Mouse (Mus musculus): ENCODE measurements around the gene Vasp.

The Vasp gene

DNA sequence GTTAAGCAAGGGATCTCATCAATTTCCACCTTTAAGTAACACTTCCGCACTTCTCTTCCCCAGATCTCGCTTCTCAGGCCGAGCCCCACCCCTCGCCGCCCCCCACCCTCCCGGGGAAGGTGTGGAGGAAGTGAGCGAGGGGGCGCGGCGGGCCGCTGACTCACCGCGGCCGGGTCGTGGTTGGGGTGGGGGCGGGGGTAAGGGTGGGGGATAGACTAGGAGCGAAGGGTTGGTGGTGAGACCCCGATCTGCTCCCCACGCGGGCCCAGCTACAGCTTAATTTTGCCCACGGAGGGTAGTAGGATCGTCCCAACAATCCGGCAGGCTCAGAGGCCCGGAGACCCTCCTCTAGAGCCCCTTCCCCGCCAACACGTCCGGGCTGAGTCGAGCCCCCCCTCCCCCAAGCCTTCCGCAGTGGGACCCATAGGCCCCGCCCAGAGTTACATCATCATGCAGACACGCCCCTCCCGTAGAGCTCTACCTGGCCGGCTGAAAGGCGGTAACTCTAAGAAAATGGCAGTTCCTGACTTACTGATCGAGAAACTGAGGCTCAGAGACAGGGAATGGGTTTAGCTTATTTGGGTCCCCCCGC, 652 bp upstream of the Vasp start:
- in situ Hi-C loops (cut with MseI, MboI) = no loop called here

DNA sequence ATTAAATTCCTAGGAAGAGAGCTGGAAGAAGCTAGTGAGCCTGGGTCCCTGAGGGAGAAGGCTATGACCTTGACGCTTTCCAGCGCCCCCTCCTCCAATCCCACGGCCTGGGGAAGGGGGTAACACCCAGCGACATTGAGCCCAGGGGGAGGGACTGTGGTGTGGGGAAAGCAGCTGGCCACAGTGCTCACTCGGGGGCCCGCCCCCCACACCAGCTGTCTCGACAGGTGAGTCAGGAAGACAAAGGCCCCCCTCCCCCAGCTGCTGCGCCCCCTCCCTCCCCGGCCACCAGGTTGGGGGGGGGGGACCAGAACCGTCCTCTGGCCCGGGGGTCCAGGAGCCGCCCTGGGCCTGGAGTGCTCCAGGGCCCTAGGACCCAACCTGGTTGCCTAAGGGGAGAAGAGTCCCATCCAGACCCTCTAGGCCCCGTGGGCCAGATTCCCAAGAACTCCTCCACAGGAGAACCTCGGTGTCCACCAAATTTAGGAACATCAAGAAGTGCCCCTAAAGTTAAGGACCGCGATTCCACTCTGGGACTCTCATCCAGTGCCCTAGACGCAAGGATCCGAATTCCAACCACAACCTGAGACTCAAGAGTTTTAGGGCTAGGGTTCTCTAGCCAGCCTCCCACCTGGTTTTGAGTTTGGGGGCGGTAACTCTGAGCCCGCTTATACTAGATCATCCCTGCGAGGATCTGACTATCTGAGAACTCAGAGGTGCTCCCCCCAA, 944 bp downstream of the Vasp start:
- in situ Hi-C loops (cut with MseI, MboI) = no loop called here

DNA sequence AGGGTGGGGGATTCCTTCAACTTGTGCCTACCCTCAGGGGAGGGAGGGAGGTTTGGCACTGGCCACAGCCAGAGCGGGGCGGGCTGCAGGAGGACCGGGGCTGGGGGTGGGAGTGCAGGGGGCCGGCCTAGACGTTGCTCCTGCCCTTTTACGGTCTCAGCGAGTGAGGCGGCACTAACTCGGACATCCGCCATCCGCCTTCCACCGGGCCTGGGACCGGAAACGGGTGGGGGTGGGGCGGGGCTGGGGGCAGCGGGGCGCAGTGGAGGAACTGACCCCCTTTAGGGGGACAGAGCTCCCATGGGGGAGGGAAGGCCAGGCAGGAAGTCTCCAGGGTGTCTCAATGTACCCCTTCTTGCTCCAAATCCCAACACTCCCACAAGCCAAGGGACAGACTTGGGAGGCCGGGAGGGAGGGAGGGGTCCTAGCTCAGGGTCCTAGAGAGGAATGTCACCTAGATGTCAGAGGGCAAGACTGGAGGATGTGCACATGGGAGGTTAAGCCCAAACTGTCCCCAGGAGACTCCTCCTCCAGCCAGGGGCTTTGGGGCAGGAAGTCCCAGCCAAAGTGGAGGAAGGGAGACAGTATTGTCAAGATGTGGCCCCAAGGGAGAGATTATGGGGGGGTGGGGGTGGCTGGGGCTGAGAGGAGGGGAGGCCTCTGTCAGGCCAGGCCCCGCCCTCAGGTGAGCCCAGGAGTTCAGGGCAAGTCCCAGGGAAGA, 1.7 kb downstream of the Vasp start:
- in situ Hi-C loops (cut with MseI, MboI) = no loop called here

DNA sequence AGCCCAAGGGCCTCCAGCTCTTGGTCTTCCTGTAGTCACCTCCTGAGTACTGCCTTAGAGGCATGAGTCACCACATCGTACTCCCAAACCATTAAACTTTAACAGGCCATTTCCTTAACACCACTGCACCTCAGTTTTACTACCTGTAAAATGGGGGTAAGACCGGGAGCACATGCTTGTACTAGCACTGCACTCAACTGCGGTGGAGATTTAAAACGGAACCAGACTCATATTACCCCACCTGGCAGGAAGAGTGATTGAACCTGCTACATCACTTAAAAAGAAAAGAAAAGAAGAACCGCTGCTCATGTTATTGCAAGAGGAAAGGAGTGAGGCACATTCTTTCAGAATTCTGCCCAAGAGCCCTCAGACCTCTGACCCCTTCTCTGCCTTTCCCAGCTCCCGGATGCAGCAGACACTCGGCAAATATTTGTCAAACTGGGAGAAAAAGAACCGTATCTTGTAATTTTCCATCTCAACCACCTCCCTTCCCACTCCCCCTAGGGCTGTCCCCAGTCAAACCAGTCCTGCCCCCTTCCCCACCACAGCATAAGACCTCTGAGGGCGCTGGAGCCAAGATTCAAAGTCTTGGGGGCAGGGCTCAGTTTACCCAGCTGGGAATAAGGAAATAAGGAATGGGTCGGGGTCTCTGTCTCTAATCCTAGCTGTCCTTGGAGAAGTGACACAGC, 2.5 kb downstream of the Vasp start:
- in situ Hi-C loops (cut with MseI, MboI) = no loop called here

DNA sequence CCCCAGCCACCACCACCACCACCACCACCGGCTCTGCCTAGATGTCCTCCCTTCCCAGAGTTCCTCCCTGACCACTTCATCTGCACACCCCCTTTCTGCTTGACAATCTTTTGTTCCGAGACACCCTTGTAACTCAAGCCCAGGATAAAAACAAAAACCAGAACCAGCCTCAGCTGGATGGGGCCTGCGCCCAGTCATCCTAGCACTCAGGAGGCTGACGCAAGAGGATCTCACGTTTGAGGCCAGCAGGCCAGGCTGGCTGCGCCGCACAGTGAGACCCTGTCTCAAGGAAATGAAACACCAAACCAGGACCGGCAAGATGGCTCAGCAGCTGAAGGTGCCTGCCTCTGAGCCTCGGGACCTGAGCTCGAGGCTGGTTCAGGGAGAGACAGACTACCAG, 4.6 kb downstream of the Vasp start:
- in situ Hi-C loops (cut with MseI, MboI) = no loop called here

DNA sequence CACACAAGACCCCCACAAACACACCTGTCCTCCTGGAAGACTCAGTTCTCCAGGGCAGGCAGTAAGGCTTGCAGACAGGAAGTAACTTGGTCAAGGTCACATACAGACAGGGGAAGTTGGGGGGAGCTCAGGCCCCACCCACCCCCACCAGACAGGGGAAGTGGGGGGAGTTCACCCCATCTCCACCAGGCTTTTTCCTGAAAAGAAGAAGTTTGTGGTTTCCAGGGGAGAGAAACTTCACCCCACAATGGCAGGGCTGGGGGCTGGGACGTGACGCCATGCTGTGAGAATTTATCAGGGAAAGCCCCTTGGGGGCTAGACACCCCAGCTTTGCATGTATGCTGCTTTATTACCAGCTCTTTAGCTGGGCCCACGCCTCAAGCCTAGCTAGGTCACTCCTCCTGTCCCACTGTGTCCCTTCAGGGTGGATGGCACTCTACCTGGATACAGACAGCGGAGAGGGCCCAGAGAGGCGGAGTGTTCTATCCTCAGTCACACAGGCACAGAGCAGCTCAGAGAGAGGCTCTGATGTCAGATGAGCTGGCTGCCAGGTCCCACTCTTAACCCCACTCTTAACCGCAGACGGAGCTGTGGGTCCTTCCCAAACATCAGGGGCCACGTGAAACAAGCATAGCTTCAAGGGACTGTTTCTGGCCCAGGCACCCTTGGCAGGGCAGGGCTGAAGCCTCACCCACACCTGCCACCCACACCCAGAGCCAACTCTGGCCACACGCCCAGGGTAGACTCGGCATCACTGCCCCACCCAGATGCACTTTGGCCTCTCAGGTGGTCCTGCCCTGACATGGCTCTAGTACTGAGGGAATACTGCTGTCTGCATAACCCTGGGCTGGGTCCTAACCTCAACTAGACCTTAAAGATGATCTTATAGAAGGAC, 5.4 kb downstream of the Vasp start:
- in situ Hi-C loops (cut with MseI, MboI) = no loop called here

DNA sequence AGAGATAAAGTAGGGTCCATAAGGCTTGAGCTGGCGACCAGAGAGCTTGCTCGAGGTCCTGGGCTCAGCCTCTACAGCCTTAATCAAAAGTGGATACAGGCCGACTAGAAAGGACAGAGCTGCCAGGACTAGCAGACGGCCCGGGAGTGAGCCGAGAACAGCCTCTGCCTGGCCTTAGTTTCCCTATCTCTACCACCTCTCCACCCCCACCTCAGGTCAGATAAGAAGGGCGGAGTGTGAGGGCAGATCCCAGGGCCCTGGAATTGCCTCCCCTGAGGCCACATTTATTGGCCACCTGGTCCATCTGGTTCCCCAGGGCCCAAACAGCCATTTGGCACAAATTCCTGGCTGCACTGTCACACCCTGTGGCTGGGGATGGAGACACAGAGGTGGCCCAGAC, 6.5 kb downstream of the Vasp start:
- in situ Hi-C loops (cut with MseI, MboI) = no loop called here

DNA sequence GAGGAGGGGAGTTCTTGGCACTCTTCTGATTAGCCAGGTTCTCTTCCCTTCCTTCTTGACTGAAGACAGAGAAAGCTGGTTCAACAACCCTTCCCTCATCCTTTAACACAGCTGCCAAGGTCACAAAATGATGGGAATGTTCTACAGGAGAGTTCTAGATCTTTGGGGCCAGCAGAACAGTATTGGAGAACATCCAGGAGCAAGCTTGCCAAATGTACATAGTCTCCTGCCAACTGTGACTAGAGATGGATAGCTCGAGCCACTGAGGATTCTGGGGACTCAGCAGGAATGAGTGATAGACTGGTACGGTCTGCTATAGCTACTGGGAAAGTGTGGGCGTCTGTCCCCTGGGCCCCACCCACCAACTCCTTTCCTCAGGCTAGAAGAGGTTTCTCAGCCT, 13.3 kb downstream of the Vasp start:
- in situ Hi-C loops (cut with MseI, MboI) = no loop called here

DNA sequence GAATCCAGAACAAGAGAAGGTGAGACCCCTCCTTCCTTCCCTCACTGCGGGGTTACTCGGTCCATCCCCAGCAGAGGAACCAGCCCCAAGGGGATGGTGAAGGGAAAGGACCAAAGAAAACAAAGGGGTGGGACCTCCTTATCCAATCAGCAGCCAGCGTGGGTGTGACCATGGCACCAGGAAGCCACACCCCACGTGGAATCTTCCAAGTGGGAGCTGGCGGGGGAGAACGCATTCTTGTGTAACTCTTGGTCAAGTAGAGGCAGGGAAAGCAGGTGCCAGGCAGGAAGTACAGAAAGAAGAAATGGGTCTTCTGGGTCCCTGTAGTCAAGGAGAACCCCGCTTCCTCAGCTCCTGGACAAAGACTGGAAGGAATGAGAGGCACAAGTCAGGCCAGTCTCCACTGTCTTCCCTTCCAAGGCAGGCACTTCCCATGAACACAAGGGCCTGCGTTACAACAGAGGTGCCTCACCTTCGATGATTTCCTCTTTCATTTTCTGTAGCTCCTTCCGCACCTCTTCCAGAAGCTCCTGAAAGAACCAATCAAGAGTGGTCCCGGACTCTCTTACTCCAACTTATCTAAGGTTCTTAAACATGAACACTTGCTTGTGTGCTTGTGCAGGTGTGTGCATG, 14.1 kb downstream of the Vasp start:
- in situ Hi-C loops (cut with MseI, MboI) = no loop called here

DNA sequence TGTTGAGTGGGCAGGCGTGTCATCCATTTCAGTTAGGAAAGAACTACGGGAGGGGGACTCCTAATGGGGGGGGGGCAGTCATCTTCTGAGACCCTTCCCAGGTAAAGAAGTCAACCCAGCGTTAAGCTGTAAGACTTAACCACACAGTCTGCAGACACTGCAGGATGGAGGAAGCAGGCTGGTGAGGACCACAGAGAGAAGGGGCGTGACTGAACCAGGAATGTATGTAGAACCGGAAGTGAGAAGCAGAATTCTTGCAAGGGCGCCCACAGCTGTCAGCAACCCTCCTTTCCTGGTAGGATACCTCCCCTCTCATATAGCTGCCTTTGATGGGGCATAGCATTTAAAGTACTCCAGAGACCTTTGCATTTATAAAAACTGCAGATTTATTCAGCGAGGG, 15.1 kb downstream of the Vasp start:
- in situ Hi-C loops (cut with MseI, MboI) = no loop called here

DNA sequence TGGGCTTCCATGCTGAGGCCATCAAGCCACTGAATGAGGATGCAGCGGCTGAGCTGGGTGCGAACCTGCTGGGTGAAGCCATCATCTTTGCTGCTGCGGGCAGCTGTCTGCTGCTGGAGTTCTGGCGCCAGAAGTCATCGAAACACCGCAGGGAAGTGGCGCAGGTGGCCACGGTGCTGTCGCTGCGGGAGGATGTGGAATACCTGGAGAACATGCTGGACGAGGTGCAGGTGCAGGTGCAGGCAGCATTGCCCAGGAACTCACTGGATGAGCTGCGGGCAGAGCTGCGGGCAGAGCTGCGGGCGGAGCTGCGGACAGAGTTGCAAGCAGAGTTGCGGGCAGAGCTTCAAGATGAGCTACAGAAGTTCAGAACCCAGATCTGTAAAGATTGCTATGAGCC, 16.2 kb downstream of the Vasp start:
- in situ Hi-C loops (cut with MseI, MboI) = no loop called here

DNA sequence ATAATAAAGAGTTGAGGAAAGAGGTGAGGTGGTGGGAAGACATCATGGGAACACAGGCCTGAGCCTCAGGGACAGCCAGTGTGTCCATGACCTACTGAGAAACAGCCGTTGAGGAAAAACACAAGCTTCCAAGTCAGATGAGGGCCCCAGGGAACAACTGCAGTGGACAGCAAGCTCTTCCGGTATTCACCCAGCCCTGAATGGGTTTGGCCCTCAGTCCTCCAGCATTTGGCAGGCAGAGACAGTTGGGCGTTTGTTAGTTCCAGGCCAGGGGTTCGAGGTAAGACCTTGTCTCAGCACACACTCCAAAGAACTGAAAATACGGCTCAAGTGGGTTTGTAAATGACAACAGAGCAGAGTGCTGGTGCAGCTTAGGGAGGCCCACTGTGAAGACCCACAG, 18.2 kb downstream of the Vasp start:
- in situ Hi-C loops (cut with MseI, MboI) = no loop called here

DNA sequence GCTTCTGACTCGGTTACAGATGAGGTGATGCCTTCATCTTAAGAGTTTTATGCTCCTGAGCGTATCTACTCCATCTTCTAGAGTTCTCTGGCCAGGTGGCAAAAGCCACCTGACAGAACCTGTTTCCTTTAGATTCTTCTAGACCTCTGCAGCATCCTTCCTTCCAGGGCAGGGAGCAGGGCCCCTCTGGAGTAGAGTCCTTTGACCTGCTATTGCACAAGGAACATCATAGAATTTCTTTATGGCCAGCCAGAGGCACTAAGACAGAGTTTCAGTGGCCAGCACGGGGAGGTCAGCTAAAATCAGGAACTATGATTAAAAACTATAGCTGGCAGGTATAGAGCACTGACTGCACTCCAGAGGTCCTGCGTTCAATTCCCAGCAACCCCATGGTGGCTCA, 19.5 kb downstream of the Vasp start:
- in situ Hi-C loops (cut with MseI, MboI) = no loop called here

DNA sequence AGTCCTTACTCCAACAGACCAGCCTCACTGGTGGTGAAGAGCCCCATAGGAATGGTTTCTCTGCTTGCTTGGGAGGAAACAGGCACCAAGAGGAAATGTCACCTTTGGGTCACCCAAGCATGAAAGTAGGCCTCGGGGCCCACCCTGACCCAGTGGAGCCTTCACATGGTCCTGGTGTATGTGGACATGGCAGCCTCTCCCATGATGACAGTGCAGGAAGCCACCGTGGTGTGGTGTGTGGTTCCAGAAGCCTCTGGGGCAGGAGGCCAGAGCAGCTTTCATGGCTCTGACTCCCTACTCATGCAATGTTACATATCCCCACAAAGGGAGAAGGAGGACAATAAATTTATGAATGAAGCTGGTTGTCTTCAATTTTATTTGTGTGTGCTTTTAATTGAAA, 24.1 kb downstream of the Vasp start:
- in situ Hi-C loops (cut with MseI, MboI) = no loop called here

DNA sequence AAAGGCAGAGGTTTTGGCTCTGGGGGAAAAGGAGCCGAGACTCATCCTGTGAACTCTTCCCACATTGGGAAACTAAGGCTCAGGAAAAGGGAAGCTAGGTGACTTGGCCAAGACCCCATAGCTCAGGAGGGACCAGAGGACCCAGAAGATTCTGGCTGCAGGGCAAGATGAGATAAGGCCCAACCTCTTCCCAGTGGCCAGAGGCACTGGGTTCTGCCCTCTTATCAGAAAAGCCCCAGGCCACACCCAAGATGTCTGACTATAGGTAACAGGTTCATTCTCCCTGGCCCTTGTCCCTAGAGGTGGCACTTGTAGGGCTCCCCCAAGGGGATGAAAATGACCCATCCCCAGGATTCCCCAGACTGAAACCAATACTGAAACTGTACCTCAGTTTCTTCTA, 24.8 kb downstream of the Vasp start:
- in situ Hi-C loops (cut with MseI, MboI) = no loop called here

DNA sequence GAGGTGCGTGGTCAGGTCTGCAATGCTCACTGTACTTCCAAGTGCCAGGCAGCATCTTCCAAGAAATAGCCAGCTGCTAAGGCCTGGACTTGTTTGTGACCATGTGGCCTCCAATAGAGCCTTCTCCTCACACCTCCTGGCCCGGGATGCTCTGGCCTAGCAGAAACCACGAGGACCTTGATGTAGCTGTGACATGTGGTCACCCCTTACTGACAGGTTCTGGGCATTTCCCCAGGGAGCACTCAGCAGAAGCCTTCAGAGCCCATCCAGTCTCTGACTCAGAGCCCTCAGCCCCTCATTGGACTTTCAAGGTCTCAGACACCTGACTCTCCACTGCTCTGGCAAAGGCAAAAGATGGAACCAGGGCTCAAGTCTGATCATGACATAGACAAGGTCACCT, 26.5 kb downstream of the Vasp start:
- in situ Hi-C loops (cut with MseI, MboI) = no loop called here

DNA sequence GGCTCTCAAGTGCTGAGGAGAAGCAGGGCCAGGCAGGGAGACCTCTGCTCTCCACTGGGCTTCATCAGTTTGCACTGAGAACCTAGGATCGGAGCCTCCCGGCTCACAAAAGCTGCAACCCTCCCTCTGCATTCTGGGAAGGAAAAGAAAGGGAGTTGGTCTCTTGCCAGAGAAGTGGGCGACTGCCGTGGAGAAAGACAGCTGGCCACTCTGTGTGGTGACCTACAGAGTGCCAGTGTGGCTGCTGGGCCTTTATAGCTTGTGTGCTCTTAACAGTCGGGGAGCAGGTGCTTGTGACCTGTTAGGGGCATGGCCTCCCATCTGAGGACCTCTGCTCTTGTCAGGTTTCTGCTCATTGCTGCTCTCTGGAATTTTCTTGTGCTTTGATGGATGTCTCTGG, 27.8 kb downstream of the Vasp start:
- in situ Hi-C loops (cut with MseI, MboI) = loop anchor here in 1 of 2 experiments (5.0 kb wide), 1 partner anchor 38 kb away; the partner anchor contains the start of genes Ppm1n and Rtn2

DNA sequence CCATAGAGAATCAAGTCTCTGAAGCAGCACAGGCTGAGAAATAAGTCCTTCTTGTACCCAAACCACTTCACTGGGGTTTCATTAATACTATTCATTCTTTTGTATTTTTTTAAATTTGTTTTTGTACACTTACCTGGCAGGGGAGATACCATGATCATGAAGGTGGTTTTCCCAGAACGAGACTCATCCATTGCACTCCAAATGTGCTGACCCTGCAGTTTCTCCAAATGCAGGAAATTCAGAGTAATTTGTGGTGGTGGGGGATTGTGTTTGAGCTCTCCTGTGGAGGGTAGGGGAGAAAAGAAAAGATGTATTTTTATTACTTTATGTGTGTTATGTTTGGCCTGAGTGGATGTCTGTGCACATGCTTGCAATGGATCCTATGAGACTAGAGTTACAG, 29.6 kb downstream of the Vasp start:
- in situ Hi-C loops (cut with MseI, MboI) = loop anchor here in 1 of 2 experiments (5.0 kb wide), 1 partner anchor 40 kb away; the partner anchor contains the start of genes Ppm1n and Rtn2

DNA sequence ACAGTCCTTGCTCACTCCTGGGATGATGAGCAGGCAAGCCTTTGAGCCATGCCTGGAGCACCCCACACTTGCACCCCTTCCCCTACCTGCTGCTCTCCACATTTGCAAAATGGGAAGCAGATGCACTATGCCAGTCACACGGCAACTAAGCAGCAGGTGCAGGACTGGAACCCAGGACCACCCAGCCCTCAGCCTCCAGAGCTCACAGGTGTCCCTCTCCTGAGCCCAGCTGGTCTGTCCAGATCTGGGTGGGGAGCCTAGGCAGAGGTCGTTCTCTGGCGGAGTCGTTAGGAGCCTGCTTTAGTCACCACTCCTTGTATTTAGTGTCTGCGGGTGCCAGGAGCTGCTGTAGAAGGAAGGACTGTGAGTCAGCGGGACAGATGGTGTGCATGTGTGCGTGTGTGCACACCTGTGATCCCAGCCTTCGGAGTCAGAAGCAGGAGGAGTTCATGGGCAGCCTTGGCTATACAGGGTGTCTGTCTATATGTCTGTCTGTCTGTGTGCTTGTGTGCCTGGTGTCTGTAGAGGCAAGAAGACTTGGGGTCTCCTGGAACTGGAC, 30.6 kb downstream of the Vasp start:
- in situ Hi-C loops (cut with MseI, MboI) = loop anchor here in 1 of 2 experiments (5.0 kb wide), 1 partner anchor 41 kb away; the partner anchor contains the start of genes Ppm1n and Rtn2

DNA sequence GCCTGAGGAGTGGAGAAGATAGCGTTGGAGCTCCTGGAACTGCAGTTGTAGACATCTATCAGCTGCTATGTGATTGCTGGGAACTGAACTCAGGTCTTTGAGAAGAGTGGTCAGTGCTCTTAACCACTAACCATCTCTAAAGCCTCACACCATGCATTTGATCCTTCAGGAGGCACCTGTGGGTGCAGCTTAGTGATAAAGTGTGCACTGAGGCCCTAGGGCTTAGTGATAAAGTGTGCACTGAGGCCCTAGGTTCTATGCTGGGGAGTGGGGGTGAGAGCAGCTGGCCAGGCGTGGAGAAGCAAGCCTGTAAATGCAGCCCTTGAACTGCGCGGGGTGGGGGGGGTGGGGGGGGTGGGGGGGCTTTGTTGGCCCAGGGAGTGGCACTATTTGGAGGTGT, 31.6 kb downstream of the Vasp start:
- in situ Hi-C loops (cut with MseI, MboI) = loop anchor here (5.0 kb wide), 2 partner anchors 37 to 42 kb away; partner anchors contain the start of genes Ppm1n (in 1 of the 2) and Rtn2 (in 1 of the 2)
